Mouse (Mus musculus) G1E-ER4 (cell line): Measurements from ENCODE around the gene Soga1. TPM values are rescaled to one million over a fixed set of nuclear protein-coding genes. Genes with fewer than 3 reads are reported as not detected.

Experiments
- GATA1 ChIP-seq: IDR thresholded peaks from one replicate; pipeline ENCODE4 v1.8.0; 2012; ENCODE audit warnings: low read length, inconsistent platforms
- polyA plus RNA-seq: library from polyadenylated mRNA; stranded (reverse); fragments of >175 nt; gene quantifications from 2 replicates; pipeline ENCODE4 v1.2.3, GENCODE M21; 2012

The Soga1 gene
- polyA plus RNA-seq, 1 experiment: 32.1 TPM

DNA sequence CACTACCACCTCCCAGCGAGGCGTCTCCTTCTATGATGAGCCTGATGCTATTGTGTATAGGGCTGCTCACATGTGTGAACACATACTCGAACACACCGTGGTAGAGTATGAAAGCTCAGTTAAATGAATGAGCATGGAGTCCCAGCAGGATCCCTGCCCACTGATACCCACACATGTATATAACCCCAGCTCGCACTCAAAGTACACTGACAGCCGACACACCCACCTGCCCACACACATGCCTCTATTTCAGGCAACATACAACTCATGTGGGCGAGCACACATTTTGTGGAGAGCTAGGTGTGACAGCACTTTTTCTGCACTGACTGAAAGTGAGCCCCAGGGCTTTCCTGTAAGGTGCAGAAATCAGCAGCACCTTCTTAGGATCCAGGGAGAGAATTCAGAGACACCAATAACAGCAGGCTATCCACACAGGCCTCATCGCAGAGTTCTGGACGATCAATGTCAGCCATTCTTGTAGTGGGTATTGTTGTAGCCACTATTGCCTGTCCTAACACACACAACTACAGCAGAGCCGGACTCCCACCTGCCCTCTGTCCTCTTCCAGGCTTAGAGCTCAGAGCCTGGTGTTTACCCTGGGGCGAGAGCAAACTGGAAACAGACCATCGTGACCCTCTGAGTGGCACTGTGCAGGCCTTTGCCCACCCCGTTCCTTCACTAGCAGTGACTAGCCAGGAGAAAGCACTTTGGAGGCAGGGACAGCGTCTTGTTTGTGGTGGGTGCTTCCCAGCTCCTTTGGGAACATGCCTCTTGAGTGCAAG lies 8.7 kb upstream of the Soga1 start:
- no peak for TF ChIP-seq GATA1

GRCm38 (mm10) chr2:157086796-157087195 lies 7.7 kb upstream of the Soga1 start, which contains the start of gene Tldc2:
Gene Tldc2, plus strand, starts transcription at chr2:157087055.
- TF ChIP-seq GATA1: no peak

GRCm38 (mm10) chr2:157084831-157085585 lies 6.0 kb upstream of the Soga1 start:
- TF ChIP-seq GATA1: no peak

GRCm38 (mm10) chr2:157081960-157082359 lies 2.9 kb upstream of the Soga1 start:
- TF ChIP-seq GATA1: no peak

GRCm38 (mm10) chr2:157081331-157081730 lies 2.3 kb upstream of the Soga1 start:
- no peak for TF ChIP-seq GATA1

DNA sequence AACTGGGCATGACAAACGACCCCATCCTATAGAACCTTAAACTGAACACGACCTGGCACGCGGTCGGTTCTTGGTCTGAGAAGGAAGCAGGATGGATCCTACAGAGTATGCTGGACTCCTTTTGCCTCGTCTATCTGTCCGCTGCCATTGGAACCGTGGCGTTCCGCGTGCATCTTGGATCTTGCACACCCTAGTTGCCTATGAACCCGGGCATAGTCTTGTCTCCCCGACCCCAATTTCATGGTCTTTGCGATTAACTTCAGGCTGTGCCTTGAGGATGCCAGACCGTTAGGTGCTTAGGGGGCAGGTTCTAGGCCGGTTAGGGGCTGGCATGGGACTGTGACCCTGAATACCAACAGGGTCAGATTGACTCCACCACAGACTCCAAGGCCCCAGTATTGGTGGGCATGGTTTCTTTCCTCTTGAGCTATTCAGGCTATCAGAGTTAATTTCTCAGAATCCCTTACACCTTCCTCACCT lies 687 bp upstream of the Soga1 start:
- TF ChIP-seq GATA1: no peak

DNA sequence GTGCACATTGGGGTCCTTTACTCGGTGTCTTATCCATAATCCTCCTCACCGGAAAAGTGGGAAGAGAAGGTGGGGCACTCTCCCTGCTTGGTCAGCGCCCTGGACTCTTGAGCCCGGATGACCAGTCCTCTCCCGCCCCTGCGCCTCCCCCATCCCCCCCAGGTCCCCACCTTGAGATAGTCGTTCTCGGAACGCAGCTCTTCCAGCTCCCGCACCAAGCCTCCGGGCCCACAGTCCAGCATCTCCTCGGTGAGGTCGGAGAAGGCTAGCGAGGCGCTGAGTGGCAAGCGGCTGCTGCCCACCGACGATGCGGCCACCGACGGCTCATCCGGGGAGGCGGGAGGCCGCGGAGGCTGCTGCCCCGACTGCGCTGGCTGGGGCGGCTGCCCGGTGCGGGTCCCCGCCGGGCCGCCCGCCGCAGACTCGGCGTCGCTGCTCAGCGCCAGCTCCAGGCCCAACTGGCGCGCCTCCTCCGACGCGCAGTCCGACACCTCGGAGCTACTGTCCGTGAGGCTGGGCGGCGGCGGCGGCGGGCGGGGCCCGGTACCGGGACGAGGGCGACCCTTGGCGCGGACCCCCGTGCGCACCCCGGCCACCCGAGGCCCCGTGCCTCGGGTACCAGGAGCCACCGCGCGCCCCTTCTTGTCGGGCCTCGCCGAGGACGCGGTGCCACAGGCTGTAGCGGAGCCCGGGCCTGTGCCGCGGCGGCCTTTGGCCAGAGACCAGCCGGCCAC lies 828 bp downstream of the Soga1 start:
- TF ChIP-seq GATA1: no peak

GRCm38 (mm10) chr2:157077641-157078058 lies 1.4 kb downstream of the Soga1 start:
- TF ChIP-seq GATA1: no peak

DNA sequence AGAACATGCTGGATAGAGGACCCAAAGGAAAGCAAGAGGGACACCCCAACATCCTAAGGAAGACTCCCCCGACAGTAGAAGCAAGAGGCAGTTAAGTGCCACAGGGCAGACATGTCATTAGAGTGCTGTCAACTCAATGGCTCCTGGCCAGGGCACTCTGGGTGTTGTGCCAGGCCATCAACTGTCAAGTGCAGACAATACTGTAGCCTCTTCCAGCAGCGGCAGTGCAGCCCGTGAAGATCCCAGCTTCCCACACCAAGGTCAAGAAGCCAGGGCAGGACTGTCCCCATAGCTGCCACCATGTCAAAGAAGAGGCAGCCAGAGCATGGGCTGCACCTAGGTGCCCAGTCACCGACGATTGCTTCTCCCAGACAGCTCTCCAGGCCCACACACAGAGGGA lies 1.9 kb downstream of the Soga1 start:
- TF ChIP-seq GATA1: no peak

DNA sequence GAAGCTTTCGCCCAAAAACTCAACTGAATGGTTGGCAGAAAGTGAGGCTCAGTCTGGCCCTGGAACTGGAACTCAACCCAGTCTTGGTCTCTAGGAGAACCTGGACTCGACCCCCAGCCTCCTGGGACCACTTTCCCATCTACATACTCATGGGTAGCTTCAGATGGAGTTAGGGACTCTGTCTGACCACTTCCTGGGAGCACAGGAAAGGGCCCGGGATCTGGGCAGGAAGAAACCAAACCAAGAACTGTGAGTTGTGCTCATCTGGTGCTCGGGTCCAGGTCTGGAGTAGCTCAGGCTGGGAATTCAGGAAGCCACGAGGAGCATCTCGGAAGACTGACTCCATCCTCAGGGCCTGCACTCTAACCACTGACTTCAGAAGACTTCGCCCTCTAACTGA lies 2.5 kb downstream of the Soga1 start:
- TF ChIP-seq GATA1: no peak

- TF ChIP-seq GATA1: no peak
Observed at GRCm38 (mm10) chr2:157075685-157076084, 3.4 kb downstream of the Soga1 start.

DNA sequence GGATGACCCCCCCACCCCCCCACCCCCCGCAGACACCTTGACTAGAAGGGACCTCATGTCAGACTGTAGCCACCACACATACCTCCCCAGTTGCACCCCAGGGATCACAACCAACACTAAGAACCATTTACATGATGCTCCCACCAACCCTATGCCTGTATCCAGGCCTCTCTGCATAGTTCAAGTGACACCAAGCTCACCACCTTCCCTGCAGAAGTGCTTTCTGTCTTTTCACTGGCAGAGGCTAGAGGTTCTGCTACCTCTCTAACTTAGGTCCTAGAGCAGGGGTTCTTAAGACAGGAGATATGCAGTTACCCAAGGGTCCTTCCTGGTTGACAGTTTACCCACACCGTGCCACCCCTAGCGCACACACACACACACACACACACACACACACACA lies 3.8 kb downstream of the Soga1 start:
- no peak for TF ChIP-seq GATA1

DNA sequence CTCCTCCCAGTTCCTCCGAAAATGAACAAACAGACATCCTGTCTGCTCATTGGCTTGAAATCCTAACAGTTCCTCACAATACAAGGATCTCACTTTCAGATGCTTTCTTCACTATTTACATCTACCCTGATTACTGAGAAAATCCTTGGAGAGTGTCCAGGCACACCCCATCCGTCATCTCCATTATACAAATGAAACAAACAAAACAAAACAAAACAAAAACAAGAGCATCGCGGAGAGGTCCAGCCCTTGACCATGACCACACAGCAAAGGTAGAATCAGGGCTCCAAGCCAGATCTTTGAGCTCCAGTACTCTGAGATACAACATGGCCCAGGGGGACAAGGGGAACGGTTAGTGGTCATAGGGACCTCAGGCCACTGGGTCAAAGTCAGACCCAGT lies 4.3 kb downstream of the Soga1 start:
- TF ChIP-seq GATA1: no peak

DNA sequence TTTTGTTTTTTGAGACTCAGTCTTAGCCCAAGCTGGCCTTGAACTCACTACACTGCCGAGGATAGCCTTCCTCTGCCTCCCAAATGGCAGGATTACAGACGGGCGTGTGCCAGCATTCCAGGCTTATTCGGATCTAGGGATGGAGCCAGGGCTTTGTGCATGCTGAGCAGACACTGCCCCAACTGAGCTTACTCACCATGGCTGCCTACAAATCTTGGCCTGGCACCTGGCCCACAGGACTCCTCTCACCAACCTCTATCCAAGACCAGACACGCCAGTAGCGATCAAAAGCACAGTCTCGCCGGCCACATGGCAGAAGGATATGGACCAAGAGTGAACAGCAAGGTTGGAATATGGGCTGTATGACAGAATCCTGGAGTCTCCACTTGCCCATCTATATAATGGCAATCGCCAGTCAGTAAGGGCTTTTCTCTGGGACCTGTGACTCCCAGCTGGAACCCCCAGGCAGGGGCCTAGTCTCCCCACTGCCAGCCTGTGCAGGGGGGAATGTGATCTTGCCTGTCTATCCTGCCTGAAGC lies 4.8 kb downstream of the Soga1 start:
- TF ChIP-seq GATA1: no peak

DNA sequence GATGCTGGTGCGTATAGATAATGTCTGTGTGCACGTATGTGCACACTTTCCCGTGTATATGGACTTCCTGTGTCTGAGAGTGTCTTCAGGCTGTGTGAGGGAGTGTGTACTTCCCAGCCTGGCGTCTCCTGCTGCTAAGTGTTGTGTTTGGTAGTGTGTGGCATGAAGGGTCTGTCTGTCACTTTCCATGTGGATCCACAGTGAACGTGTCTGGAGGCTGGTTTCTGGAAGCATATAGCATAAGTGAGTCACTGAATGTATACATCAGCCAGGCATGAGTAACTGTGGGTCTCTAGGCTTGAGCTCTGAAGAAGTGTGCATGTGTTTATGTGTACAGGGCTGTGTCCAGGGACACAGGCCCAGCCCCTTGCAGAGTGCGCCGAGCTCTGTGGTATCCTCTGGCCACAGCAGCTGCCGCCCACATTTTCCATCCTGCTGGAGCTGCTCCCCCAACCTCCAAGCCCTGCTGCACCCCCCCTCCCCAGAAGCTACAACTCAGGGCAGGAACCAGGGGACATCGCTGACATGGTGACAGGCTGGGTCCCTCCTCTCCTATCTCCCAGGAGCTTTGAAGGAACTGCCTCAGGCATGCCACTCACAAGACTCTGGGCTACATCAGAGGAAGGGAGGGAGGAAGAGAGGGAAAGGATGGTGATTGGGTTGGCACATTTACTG lies 5.5 kb downstream of the Soga1 start:
- no peak for TF ChIP-seq GATA1
